8 mouse cellular contexts compared by ENCODE assay signal in genomic region chr8:123234918-123235519, GRCm38 (mm10). TPM values are rescaled to one million over a fixed set of nuclear protein-coding genes. Genes with fewer than 3 reads are reported as not detected.
DNase-seq lines count a peak whose midpoint lies in the region; ATAC-seq and TF ChIP-seq lines count a peak whose summit lies in the region.

No protein-coding gene starts in this region.

- DNase-seq in kidney, postnatal 36 days = no peak
- peak; percentile 60 to 65 for DNase-seq in layer of hippocampus, postnatal 25 days (ENCODE audit: extremely low spot score in 1 of 2, low spot score in 1 of 2)
- DNase-seq in ovary, postnatal 36 days (ENCODE audit: low spot score) = no peak

- no peak for TF ChIP-seq POLR2A in bone marrow, adult 2 months (IDR thresholded peaks at IDR 0.05; ENCODE audit: borderline replicate concordance, control insufficient read depth, low read depth, low read length)

- H3K9me3 ChIP-seq in kidney, embryonic 16.5 days (ENCODE audit: low read length) = no peaks in the 10 kb centered on the region
- no peaks in the 10 kb centered on the region for H3K9me3 ChIP-seq in forebrain, embryonic 16.5 days (ENCODE audit: control insufficient read depth, low read length)
- H3K9me3 ChIP-seq in midbrain, embryonic 15.5 days = no peaks in the 10 kb centered on the region

- ATAC-seq in kidney, embryonic 16.5 days (ENCODE audit: low FRiP score, low TSS enrichment) = no peak
- 0 out of 2 replicates have a peak, but pooled peaks have one; percentile 28 for ATAC-seq in forebrain, embryonic 16.5 days
- peak; percentile 32; the same call in 1 of the 2 replicates for ATAC-seq in midbrain, embryonic 15.5 days (replicated peaks)
- no peak for ATAC-seq in activated CD4-positive, CD25-positive, alpha-beta regulatory T cell, adult 4 months

- H3K9ac ChIP-seq in kidney, embryonic 16.5 days (replicated peaks; ENCODE audit: low read length) = peak overlapping the region; percentile 70
- peak overlapping the region; percentile 61 for H3K9ac ChIP-seq in forebrain, embryonic 16.5 days (replicated peaks; ENCODE audit: low read depth, low read length)
- H3K9ac ChIP-seq in midbrain, embryonic 15.5 days = peak overlapping the region; percentile 49; the same call in 1 of the 2 replicates

- peak overlapping the region; percentile 86 for H3K4me2 ChIP-seq in kidney, embryonic 16.5 days (replicated peaks; ENCODE audit: low read depth, low read length)
- peak overlapping the region; percentile 73 for H3K4me2 ChIP-seq in forebrain, embryonic 16.5 days (ENCODE audit: low read length)
- peak overlapping the region; percentile 69 for H3K4me2 ChIP-seq in midbrain, embryonic 15.5 days

- peak overlapping the region; percentile 69 for H3K4me3 ChIP-seq in kidney, embryonic 16.5 days (ENCODE audit: low read length)
- peak overlapping the region; percentile 86 for H3K4me3 ChIP-seq in bone marrow, adult 2 months (replicated peaks; ENCODE audit: control insufficient read depth, low read depth, low read length)
- H3K4me3 ChIP-seq in forebrain, embryonic 16.5 days (replicated peaks; ENCODE audit: low read length) = peak overlapping the region; percentile 44
- peak overlapping the region; percentile 44 for H3K4me3 ChIP-seq in midbrain, embryonic 15.5 days

- 22% methylated on average over 13 of the region's 13 CpGs for WGBS in kidney, embryonic 16.5 days
- 35% methylated on average over 13 of the region's 13 CpGs for WGBS in bone marrow, adult 2 months
- 32% methylated on average over 13 of the region's 13 CpGs for WGBS in forebrain, embryonic 16.5 days
- 35% methylated on average over 13 of the region's 13 CpGs for WGBS in midbrain, embryonic 15.5 days

- H3K4me1 ChIP-seq in kidney, embryonic 16.5 days (ENCODE audit: insufficient read depth, low read length) = peaks cover 13% of the 10 kb centered on the region
- peaks cover 2% of the 10 kb centered on the region; the same call in 1 of the 2 replicates for H3K4me1 ChIP-seq in bone marrow, adult 2 months (ENCODE audit: control insufficient read depth, insufficient read depth, low read length)
- H3K4me1 ChIP-seq in forebrain, embryonic 16.5 days (replicated peaks; ENCODE audit: control insufficient read depth, insufficient read depth, low read length) = peaks cover 17% of the 10 kb centered on the region
- H3K4me1 ChIP-seq in midbrain, embryonic 15.5 days = peaks cover 21% of the 10 kb centered on the region

- TF ChIP-seq CTCF in bone marrow, adult 2 months (IDR thresholded peaks at IDR 0.05; ENCODE audit: control insufficient read depth, insufficient read depth, low read length) = no peak

- no peaks in the 10 kb centered on the region for H3K36me3 ChIP-seq in kidney, embryonic 16.5 days (ENCODE audit: insufficient read depth, low read length)
- no peaks in the 10 kb centered on the region for H3K36me3 ChIP-seq in forebrain, embryonic 16.5 days (ENCODE audit: control insufficient read depth, insufficient read depth)
- 0 out of 2 replicates have a peak, but pooled peaks cover 3% of the 10 kb centered on the region for H3K36me3 ChIP-seq in midbrain, embryonic 15.5 days (replicated peaks)

- no peak overlapping the region for H3K27ac ChIP-seq in kidney, embryonic 16.5 days (ENCODE audit: low read length)
- no peak overlapping the region for H3K27ac ChIP-seq in bone marrow, adult 2 months (ENCODE audit: control insufficient read depth, insufficient read depth, low read depth, low read length, poor library complexity)
- no peak overlapping the region for H3K27ac ChIP-seq in forebrain, embryonic 16.5 days (ENCODE audit: low read length)
- no peak overlapping the region for H3K27ac ChIP-seq in midbrain, embryonic 15.5 days

- H3K27me3 ChIP-seq in kidney, embryonic 16.5 days (ENCODE audit: insufficient read depth, low read length) = peaks cover 6% of the 10 kb centered on the region; the same call in 1 of the 2 replicates
- H3K27me3 ChIP-seq in forebrain, embryonic 16.5 days (replicated peaks; ENCODE audit: control insufficient read depth, insufficient read depth, low read length) = peaks cover 20% of the 10 kb centered on the region; the same call in 1 of the 2 replicates
- peaks cover 13% of the 10 kb centered on the region; the same call in 1 of the 2 replicates for H3K27me3 ChIP-seq in midbrain, embryonic 15.5 days (replicated peaks)

RNA-seq across cellular contexts. Expression of gene Spata2l, which starts 1.0 kb away (rescaled TPM):
- 7.5 and 8.9 TPM in 2 replicates for polyA plus RNA-seq in kidney, embryonic 16.5 days (2015; fragmentation: Nextera tagmentation; extraction: Ambion mirVana)
- 2.8 TPM in 1 of 2 replicates, not detected in the other for polyA plus RNA-seq in bone marrow, adult 2 months (2011; ENCODE audit: insufficient read depth, insufficient read length, low replicate concordance, missing spikeins)
- polyA plus RNA-seq in forebrain, embryonic 16.5 days (2015; fragmentation: Nextera tagmentation; extraction: Ambion mirVana) = 5.8 and 7.8 TPM in 2 replicates
- 10 to 100 TPM; 85.7 to 94.3 TPM for total RNA-seq in layer of hippocampus, postnatal 25 days (2021)
- polyA plus RNA-seq in midbrain, embryonic 15.5 days (2015; fragmentation: Nextera tagmentation; extraction: Ambion mirVana) = 7.4 and 8.1 TPM in 2 replicates
- polyA plus RNA-seq in activated CD4-positive, CD25-positive, alpha-beta regulatory T cell, adult 4 months (2017; shearing (Covaris generic)) = 1 to 10 TPM; 7.7 to 8.8 TPM

RNA-seq across cellular contexts. Expression of gene Cdk10, which starts 10.4 kb away (rescaled TPM):
- 39.8 and 40.1 TPM in 2 replicates for polyA plus RNA-seq in kidney, embryonic 16.5 days (2015; fragmentation: Nextera tagmentation; extraction: Ambion mirVana)
- polyA plus RNA-seq in bone marrow, adult 2 months (2011; ENCODE audit: insufficient read depth, insufficient read length, low replicate concordance, missing spikeins) = 32.1 and 71.7 TPM in 2 replicates
- 42.9 and 54.1 TPM in 2 replicates for polyA plus RNA-seq in forebrain, embryonic 16.5 days (2015; fragmentation: Nextera tagmentation; extraction: Ambion mirVana)
- total RNA-seq in layer of hippocampus, postnatal 25 days (2021) = 10 to 100 TPM; 77.3 to 94.0 TPM
- polyA plus RNA-seq in midbrain, embryonic 15.5 days (2015; fragmentation: Nextera tagmentation; extraction: Ambion mirVana) = 52.6 and 55.0 TPM in 2 replicates
- polyA plus RNA-seq in activated CD4-positive, CD25-positive, alpha-beta regulatory T cell, adult 4 months (2017; shearing (Covaris generic)) = 10 to 100 TPM; 12.0 to 21.3 TPM

RNA-seq across cellular contexts. Expression of gene Zfp276, which starts 19.0 kb away (rescaled TPM):
- 26.7 and 28.5 TPM in 2 replicates for polyA plus RNA-seq in kidney, embryonic 16.5 days (2015; fragmentation: Nextera tagmentation; extraction: Ambion mirVana)
- 10.9 and 29.2 TPM in 2 replicates for polyA plus RNA-seq in bone marrow, adult 2 months (2011; ENCODE audit: insufficient read depth, insufficient read length, low replicate concordance, missing spikeins)
- polyA plus RNA-seq in forebrain, embryonic 16.5 days (2015; fragmentation: Nextera tagmentation; extraction: Ambion mirVana) = 26.8 and 31.2 TPM in 2 replicates
- 10 to 100 TPM; 19.1 to 23.7 TPM for total RNA-seq in layer of hippocampus, postnatal 25 days (2021)
- polyA plus RNA-seq in midbrain, embryonic 15.5 days (2015; fragmentation: Nextera tagmentation; extraction: Ambion mirVana) = 28.2 and 30.3 TPM in 2 replicates
- polyA plus RNA-seq in activated CD4-positive, CD25-positive, alpha-beta regulatory T cell, adult 4 months (2017; shearing (Covaris generic)) = 1 to 10 TPM; 3.6 to 4.7 TPM

RNA-seq across cellular contexts. Expression of gene Vps9d1, which starts 19.1 kb away (rescaled TPM):
- 25.8 and 31.7 TPM in 2 replicates for polyA plus RNA-seq in kidney, embryonic 16.5 days (2015; fragmentation: Nextera tagmentation; extraction: Ambion mirVana)
- 12.4 and 30.1 TPM in 2 replicates for polyA plus RNA-seq in bone marrow, adult 2 months (2011; ENCODE audit: insufficient read depth, insufficient read length, low replicate concordance, missing spikeins)
- 44.9 and 60.5 TPM in 2 replicates for polyA plus RNA-seq in forebrain, embryonic 16.5 days (2015; fragmentation: Nextera tagmentation; extraction: Ambion mirVana)
- total RNA-seq in layer of hippocampus, postnatal 25 days (2021) = 10 to 100 TPM; 57.4 to 65.0 TPM
- 66.6 and 69.9 TPM in 2 replicates for polyA plus RNA-seq in midbrain, embryonic 15.5 days (2015; fragmentation: Nextera tagmentation; extraction: Ambion mirVana)
- polyA plus RNA-seq in activated CD4-positive, CD25-positive, alpha-beta regulatory T cell, adult 4 months (2017; shearing (Covaris generic)) = 1 to 10 TPM; 7.1 to 7.2 TPM

RNA-seq across cellular contexts. Expression of gene Spata33, which starts 22.4 kb away (rescaled TPM):
- 5.2 and 7.4 TPM in 2 replicates for polyA plus RNA-seq in kidney, embryonic 16.5 days (2015; fragmentation: Nextera tagmentation; extraction: Ambion mirVana)
- polyA plus RNA-seq in bone marrow, adult 2 months (2011; ENCODE audit: insufficient read depth, insufficient read length, low replicate concordance, missing spikeins) = 0.62 TPM in 1 of 2 replicates, not detected in the other
- polyA plus RNA-seq in forebrain, embryonic 16.5 days (2015; fragmentation: Nextera tagmentation; extraction: Ambion mirVana) = 5.9 and 6.3 TPM in 2 replicates
- total RNA-seq in layer of hippocampus, postnatal 25 days (2021) = 1 to 10 TPM; 6.5 to 7.3 TPM
- polyA plus RNA-seq in midbrain, embryonic 15.5 days (2015; fragmentation: Nextera tagmentation; extraction: Ambion mirVana) = 8.0 and 8.1 TPM in 2 replicates
- polyA plus RNA-seq in activated CD4-positive, CD25-positive, alpha-beta regulatory T cell, adult 4 months (2017; shearing (Covaris generic)) = not detected

Comparison
In these comparisons a context has a peak if more than half of its experiments do, and no peak if none do; other contexts are left out.
1. ATAC-seq: peak in forebrain, embryonic 16.5 days (single experiment) and midbrain, embryonic 15.5 days (single experiment); none in kidney, embryonic 16.5 days (single experiment) and activated CD4-positive, CD25-positive, alpha-beta regulatory T cell, adult 4 months (single experiment).
2. DNase-seq: peak in layer of hippocampus, postnatal 25 days (2 of 2); none in kidney, postnatal 36 days (0 of 2) and ovary, postnatal 36 days (single experiment).
3. Peak in every context shown above with its lines, with median percentiles within 50 percentile points of each other: H3K4me2 ChIP-seq, H3K4me3 ChIP-seq and H3K9ac ChIP-seq.